Mouse (Mus musculus) embryo, embryonic 10 days (tissue): ENCODE measurements around the gene Lmx1a.

Experiments
- DNase-seq: peaks from one replicate; pipeline ENCODE4 v3.0.0-alpha.2; 2015; ENCODE audit warnings: low spot score

The Lmx1a gene

DNA sequence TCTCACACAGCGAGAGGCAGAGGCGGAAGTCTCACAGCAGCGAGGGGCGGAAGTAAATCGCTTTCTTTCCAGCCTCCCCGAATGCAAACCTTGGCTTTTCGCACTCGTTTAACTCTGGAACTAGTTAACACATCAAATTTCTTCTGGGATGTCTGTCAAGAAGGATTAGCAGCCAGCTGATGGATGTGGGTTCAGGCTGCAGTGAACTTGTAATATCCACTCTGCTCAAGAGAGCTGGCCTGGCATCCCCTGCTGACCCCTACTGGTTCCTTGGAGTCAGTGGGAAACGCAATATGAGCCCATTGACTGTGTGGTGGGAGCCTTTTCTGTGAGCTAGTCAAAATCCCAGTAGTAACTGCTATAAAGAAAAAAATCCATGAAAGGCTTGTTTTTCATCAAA is 199.8 kb downstream of the Lmx1a start:
- peak; percentile 81 for DNase-seq

DNA sequence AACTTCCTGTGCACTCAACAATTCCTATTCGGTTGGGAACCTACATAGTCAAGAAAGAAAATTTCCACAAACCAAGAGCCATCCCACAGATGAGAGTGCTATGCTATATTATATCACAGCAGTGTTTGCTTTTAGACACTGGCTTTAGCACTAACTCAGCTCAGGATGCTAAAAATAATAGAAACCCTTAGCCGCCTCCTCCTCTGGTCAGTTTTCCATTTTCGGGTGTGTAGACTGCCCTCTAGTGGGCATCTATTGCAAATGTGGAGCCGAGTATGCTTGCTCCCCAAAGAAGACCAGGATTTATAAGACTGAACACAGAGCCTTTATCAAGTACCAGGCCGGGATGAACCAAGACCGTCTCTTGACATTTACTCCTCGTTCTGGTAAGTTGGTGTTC is 207.2 kb downstream of the Lmx1a start:
- DNase-seq, result peak; percentile 62
